Mouse (Mus musculus) adrenal gland, postnatal 14 days (tissue): Measurements from ENCODE around the gene Rps6ka1. TPM values are rescaled to one million over a fixed set of nuclear protein-coding genes. Genes with fewer than 3 reads are reported as not detected.

ENCODE experiments used
- DNase-seq: peaks from one replicate; pipeline ENCODE4 v3.0.0; 2021; ENCODE audit warnings: mixed read lengths
- total RNA-seq: library from RNA; stranded (reverse); gene quantifications from 2 replicates; pipeline ENCODE4 v1.2.3, GENCODE M21; 2021

The Rps6ka1 gene
- total RNA-seq, 1 experiment from 2014 or later = 17.9 TPM

DNA sequence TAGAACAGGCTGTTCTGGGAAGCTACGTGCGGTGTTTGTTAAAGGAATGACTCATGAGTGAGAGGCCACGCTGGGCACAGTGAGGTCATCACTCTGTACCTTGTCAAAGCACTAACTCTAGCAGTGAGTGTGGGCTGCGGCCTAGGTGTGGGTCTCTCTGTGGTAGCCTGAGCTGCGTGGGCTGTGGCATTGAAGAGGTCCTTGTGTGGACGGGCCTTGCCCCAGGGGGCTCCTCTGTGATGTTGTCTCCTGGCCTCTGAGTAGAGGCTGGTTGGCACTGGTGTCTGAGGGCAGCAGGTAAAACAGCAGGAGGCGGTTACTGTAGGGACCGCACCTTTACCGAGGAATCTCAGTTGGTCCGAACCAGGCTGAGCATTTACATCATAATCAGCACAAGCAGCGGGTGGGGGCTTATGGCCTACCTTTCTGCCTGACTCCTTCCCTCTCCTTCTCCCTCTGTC lies 9.9 kb upstream of the Rps6ka1 start:
- no peak for DNase-seq

- DNase-seq = no peak
Measured at GRCm38 (mm10) chr4:133896984-133897383, 9.4 kb upstream of the Rps6ka1 start.

- no peak for DNase-seq
Measured at GRCm38 (mm10) chr4:133896002-133896401, 8.4 kb upstream of the Rps6ka1 start.

DNA sequence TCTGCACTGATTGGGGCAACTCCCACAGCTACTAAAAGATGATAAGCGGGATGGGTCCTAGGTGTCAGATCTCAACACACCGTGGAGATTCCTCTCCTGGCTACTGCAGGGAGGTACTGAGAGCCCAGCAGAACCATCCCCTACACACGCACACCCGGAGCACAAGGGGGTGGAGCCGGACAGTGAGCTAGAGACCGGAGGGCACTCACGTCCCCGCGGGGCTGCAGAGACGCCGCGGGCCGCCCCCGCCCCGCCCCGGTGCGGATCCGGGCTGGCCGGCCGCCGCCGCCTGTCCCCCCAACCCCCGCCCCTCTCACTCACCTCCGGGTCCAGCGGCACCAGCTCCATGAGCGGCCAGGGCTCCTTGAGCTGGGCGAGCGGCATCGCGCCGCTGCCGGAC lies 348 bp downstream of the Rps6ka1 start:
- peak; percentile 67 for DNase-seq

DNA sequence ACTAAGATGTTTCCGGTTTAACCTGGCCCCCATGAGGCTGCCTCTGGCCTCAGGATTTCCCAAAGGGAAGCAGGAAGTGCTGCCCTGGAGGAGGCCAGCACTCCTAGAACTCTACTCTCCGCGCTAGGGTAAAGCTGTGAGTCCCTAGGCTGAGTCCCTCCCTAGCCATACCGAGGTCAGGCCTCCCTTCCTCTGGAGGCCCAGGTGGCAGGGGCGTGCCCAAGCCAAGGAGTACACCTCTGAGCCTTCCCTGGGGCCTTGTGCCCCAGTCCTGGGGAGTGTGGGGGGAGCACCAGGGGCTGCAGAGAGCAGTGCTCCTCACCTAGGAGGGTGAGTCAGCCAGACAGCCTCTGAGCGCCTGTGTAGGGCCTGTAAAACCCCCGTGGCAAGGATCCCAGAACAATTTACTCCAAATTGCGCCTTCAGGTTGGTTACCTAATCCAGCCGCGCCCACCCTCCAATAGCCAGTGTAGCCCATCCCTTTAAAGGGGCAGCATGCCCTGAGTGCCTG lies 1.6 kb downstream of the Rps6ka1 start:
- no peak for DNase-seq

DNA sequence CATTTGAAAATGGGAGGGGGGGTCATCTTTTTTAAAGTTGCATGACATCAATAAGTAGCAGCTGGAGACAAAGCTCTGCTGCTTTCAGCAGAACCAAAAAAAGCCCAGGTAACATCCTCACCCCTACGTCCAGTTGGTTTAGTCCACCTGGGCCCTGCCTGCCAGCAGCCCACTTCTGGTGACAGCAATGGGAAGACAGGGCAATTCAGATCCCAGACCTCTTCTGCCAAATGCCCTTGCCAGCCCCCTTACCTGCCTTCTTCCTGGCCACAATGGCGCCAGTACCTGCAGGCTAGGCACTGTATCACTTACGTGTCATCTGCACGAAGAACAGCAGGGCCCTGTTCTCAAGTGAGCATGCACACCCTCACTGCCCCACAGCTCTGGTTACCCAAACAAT lies 2.3 kb downstream of the Rps6ka1 start:
- no peak for DNase-seq

DNA sequence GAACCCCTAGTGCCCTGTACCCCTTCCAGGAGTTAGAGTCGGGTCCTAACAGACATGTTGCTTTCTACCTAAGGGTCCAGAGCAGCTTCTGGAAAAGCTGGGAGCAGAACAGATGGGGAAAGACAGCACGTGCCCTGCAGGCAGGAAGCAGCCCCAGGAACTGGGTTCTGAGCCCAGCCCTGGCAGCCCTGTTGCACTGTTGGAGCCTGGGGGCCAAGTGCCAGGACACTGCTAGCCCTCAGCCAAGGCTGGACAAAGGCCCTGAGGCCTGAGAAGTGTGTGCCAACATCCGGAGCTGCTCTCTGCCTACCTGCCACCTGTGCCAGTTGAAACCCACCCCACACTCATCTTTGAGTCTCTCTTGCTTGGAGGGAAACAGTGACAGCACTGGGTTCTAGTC lies 2.7 kb downstream of the Rps6ka1 start:
- DNase-seq = peak; percentile 47

- DNase-seq = no peak
Measured at GRCm38 (mm10) chr4:133884127-133884753, 3.4 kb downstream of the Rps6ka1 start.

DNA sequence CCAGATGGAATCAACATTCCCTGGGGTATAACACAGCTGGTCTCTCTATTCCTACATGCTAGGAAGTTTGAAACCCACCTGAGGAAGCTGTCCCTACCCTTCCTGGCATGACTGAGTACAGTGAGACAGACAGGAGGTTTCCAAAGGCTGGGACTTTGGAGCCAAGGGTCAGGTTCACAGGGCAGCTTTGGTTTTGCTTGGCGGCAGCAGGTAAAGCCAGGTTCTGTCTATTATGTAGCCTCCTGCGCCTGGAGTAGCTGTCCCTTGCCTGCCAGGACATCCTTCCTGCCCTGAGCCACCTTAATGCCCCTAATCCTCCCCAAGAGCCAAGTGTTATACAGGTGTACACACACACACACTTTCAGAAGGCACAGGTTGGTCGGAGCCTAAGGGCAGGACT lies 5.7 kb downstream of the Rps6ka1 start:
- no peak for DNase-seq

DNA sequence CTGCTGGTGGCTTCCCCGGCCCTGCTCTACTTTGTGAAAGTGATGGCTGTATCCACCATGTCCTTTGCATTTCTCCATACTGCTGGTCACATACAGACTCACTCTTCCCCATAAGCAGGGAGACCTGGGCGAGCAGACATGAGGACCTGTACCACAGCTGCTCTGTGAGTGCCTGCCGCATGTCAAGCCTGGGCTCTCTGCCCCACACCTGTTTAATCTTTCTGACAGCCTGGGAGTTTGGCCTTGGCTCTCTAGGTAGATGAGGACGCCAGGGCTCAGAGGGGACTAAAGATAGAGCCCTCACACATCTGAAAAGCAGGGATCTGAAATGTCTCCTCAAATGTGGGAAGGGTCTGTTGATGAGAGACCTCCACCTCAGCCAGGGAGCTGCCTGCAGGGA lies 6.2 kb downstream of the Rps6ka1 start:
- DNase-seq = no peak

DNA sequence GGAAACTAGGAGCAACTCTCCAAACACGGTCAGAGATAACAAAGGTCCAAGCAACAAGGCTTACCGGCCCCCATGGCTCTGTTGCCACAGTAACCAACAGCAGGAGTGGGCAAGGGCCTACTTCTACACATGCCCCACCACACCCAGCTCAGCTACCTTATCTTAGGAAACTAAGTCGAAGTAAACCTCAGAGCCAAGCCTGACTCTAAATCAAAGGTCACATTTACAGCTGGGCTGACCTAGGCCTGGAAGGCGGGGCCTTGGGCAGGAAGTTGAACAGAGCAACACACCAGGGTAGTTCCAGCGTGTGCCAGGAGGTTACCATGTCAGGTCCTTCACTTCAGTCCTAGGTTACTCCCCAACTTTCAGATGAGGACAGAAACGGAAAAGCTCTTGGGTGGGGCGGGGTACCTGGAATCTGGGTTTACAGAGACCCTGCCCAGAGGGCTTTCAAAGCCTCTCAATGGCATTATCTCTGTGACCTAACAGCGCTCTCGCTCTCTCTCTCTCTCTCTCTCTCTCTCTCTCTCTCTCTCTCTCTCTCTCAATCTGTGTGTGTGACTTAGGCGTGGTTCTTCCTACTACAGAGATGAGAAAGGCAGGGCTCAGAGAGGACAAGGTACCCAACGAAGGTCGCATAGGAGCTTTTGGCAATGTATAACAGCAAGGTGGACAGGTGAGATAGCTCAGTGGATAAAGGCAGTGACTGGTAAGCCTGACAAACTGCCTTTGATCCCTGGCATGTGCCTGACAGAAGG lies 8.3 kb downstream of the Rps6ka1 start:
- peak; percentile 43 for DNase-seq

DNA sequence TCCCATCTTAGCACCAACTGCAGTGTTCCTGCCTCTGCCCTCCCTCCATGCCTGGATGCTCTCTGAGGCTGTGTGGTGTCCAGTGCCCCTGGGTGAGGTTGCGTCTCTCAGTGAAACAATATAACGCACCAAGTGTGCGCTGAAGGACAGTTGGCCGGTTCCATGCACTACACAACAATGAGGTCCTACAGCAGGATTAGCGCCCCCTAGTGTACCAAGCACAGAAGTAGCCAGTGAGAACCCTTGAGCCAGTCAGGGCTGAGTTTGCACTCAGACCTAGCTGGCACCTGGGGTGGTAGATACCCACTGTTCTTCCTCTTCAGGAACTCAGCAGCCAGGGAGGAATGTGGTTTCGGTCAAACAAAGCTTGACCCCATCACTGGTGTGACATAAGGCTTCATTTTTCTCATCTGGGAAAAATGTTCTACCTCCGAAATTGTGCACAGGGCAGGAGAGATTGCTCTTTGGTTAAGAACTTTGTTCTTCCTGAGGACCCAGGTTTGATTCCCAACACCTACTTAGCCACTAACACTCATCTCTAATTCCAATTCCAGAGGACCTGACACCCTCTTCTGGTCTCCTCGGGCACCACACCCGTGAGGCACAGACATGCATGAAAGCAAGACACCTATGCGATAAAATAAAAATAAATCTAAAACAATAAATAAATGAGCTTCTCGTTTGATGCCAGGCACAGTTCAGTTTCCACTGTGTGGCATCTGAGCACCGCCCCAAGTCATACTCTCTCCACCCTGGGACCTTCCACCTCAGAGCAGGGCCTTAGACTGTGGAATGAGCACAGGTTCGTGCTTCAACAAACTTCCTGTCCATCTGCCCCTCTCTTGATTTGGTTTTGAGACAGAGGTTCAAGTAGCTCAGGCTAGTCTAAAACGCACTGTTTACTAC lies 9.5 kb downstream of the Rps6ka1 start:
- DNase-seq = no peak

GRCm38 (mm10) chr4:133874865-133875517 lies 12.6 kb downstream of the Rps6ka1 start:
- no peak for DNase-seq

DNA sequence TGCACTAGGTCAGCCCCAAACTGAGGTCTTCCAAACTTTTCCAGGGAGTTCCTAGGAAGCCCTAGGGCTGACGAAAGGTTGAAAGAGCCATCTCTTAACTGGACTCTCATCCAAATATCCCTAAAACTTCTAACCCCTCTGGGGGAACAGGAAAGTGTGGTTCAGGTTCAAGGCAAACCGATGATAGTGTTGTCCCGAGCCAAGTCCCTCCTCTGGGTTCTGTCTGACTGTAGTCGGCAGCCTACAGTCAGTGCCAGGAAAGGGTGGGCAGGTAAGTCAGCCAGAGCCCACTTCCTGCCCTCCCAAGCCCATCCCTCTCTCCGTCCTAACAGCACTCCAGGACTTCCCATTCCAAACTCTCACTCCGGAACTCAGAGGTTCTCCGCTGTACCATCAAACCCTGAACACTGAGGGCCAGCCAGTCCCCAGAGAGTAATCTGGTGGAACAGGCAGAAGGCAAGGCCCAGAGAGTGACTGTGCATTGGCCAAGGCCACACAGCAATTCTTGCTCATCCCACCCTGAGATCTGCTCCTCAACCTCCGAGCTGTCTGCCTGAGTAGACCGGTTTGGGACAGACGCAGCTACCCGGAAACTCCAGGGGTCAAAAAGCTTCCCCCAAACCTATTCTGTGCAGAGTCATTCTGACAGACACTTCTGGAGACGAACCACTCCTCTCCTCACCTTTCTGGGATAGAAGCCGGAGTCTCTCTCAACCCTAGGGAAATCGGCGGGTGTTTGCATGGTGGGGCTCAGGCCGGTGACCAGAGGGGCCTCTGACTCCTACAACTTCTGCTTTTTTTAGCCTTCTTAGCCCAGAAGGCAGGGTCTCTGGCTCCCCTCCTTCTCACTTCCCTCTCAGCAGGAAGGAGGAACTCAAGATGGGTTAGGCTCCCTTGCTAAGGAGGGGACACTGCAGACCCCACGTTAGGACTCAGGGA lies 13.4 kb downstream of the Rps6ka1 start:
- no peak for DNase-seq

GRCm38 (mm10) chr4:133873431-133873851 lies 14.2 kb downstream of the Rps6ka1 start:
- DNase-seq = no peak

GRCm38 (mm10) chr4:133872812-133873300 lies 14.7 kb downstream of the Rps6ka1 start:
- DNase-seq = peak; percentile 47

GRCm38 (mm10) chr4:133872222-133872811 lies 15.3 kb downstream of the Rps6ka1 start:
- no peak for DNase-seq

DNA sequence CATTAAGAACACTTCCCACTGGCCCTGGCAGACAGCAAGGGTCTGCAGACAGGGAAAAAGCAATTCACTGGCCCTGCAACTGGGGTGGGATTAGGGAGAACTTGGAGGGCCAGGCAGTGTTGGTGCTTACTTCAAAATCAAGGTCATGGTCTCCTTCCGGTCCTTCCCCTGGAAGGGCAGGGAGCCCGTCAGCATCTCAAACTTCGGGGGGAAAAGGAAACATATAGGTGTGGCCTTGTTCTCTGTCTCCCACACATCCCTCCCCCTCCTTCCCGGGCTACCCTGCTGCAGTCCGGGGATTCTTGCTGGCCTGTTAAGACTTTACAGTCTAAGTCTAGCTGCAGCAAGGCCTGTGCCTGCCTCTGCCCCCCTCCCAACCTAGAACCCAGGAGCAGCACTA lies 22.4 kb downstream of the Rps6ka1 start:
- peak; percentile 39 for DNase-seq

DNA sequence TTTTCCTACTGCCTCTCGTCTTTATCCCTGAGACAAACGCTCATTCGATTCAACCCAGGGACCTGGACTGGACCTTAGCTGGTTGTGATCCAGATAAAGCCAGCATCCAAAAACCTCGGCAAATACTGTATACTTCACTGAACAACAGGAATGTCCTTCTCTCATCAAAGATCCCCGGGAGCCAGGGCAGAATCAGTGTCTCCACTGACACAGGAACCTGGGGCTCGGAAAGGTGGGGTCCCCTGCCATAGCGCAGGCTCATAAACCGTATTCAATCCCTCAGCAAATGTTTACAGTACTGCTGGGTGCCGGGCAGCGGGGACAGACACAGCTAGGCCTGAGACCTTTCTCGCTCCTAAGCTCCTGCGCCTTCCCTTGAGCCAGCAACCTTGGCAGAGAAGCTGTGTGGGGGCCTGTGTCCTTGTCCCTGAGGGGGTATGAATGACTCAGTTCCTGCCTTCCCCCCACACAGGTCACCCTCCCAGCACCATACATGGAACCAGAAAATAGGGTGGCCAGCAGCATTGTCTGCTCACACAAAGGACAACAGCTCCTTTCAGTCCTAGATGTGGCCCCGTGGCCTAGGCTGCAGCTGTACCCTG lies 23.1 kb downstream of the Rps6ka1 start:
- peak; percentile 86 for DNase-seq
